ENCODE assay signal across 10 mouse cellular contexts in genomic region chr4:123633874-123634273, GRCm38 (mm10). TPM values are rescaled to one million over a fixed set of nuclear protein-coding genes. Genes with fewer than 3 reads are reported as not detected.
DNase-seq lines count a peak whose midpoint lies in the region; ATAC-seq and TF ChIP-seq lines count a peak whose summit lies in the region.
"Had no signal": no experiment of that assay in that cellular context is flagged by ENCODE, and none has a peak within 500 bp of the region (broad histone marks: within the 10 kb centered on the region; RNA-seq: fewer than 3 reads in every experiment).

No protein-coding gene starts in this region.

- H3K9me3 ChIP-seq in hindbrain, postnatal 0 days (ENCODE audit: low read length): no peaks in the 10 kb centered on the region
- no peaks in the 10 kb centered on the region for H3K9me3 ChIP-seq in hindbrain, embryonic 16.5 days (ENCODE audit: control insufficient read depth, low read length)
- H3K9me3 ChIP-seq in stomach, embryonic 15.5 days: no peaks in the 10 kb centered on the region
- H3K9me3 ChIP-seq in stomach, postnatal 0 days (ENCODE audit: control insufficient read depth, low read length): no peaks in the 10 kb centered on the region
- no peaks in the 10 kb centered on the region for H3K9me3 ChIP-seq in intestine, embryonic 16.5 days (ENCODE audit: control insufficient read depth, low read length)
- H3K9me3 ChIP-seq: embryonic facial prominence, embryonic 12.5 days; liver, embryonic 13.5 days had no signal

- DNase-seq in hindbrain, postnatal 0 days (ENCODE audit: low spot score): no peak
- DNase-seq in stomach, postnatal 0 days (ENCODE audit: low spot score): no peak
- no peak for DNase-seq in adrenal gland, adult (ENCODE audit: inconsistent age in 2 of 2, low spot score in 1 of 2)
- DNase-seq in left cerebral cortex, postnatal 10 days (ENCODE audit: extremely low spot score in 1 of 2, low spot score in 2 of 2): no peak

- peaks cover 3% of the 10 kb centered on the region; the same call in 1 of the 2 replicates for H3K4me1 ChIP-seq in hindbrain, postnatal 0 days (ENCODE audit: insufficient read depth, low read length)
- no peaks in the 10 kb centered on the region for H3K4me1 ChIP-seq in hindbrain, embryonic 16.5 days (ENCODE audit: control insufficient read depth, insufficient read depth, low read depth, low read length)
- H3K4me1 ChIP-seq in stomach, embryonic 15.5 days: no peaks in the 10 kb centered on the region
- no peaks in the 10 kb centered on the region for H3K4me1 ChIP-seq in stomach, postnatal 0 days (replicated peaks; ENCODE audit: control insufficient read depth, insufficient read depth)
- H3K4me1 ChIP-seq in intestine, embryonic 16.5 days (ENCODE audit: control insufficient read depth, insufficient read depth, low read length): no peaks in the 10 kb centered on the region
- peaks cover 5% of the 10 kb centered on the region for H3K4me1 ChIP-seq in olfactory bulb, adult 2 months (ENCODE audit: control insufficient read depth, insufficient read depth, low read length)

- H3K4me3 ChIP-seq in hindbrain, postnatal 0 days (ENCODE audit: low read length): no peak overlapping the region
- H3K4me3 ChIP-seq in hindbrain, embryonic 16.5 days (ENCODE audit: low read length): no peak overlapping the region
- H3K4me3 ChIP-seq in stomach, embryonic 15.5 days (replicated peaks): no peak overlapping the region
- H3K4me3 ChIP-seq in stomach, postnatal 0 days (ENCODE audit: low read depth, low read length): no peak overlapping the region
- no peak overlapping the region for H3K4me3 ChIP-seq in intestine, embryonic 16.5 days (ENCODE audit: low read length)
- no peak overlapping the region for H3K4me3 ChIP-seq in olfactory bulb, adult 2 months (ENCODE audit: insufficient read depth, low read depth, low read length)
- H3K4me3 ChIP-seq: embryonic facial prominence, embryonic 12.5 days; liver, embryonic 13.5 days had no signal

- TF ChIP-seq EP300 in stomach, postnatal 0 days (optimal IDR thresholded peaks at IDR 0.05): no peak

- intact Hi-C loops in left cerebral cortex, postnatal 10 days (cut with DNase I): loop anchor here (5.0 kb wide), 1 partner anchor 42 kb away; no protein-coding TSS in a partner anchor

- H3K36me3 ChIP-seq in hindbrain, postnatal 0 days (ENCODE audit: insufficient read depth, low read length): no peaks in the 10 kb centered on the region
- H3K36me3 ChIP-seq in hindbrain, embryonic 16.5 days (ENCODE audit: control insufficient read depth, insufficient read depth, low read length): 0 out of 2 replicates have a peak, but pooled peaks cover 2% of the 10 kb centered on the region
- H3K36me3 ChIP-seq in stomach, embryonic 15.5 days: no peaks in the 10 kb centered on the region
- no peaks in the 10 kb centered on the region; the same call in 1 of the 2 replicates for H3K36me3 ChIP-seq in stomach, postnatal 0 days (ENCODE audit: control insufficient read depth, insufficient read depth, low read length)
- no peaks in the 10 kb centered on the region for H3K36me3 ChIP-seq in intestine, embryonic 16.5 days (ENCODE audit: control insufficient read depth, insufficient read depth, low read length)
- H3K36me3 ChIP-seq: embryonic facial prominence, embryonic 12.5 days; liver, embryonic 13.5 days had no signal

- no peak overlapping the region for H3K4me2 ChIP-seq in hindbrain, postnatal 0 days (ENCODE audit: low read depth, low read length)
- no peak overlapping the region for H3K4me2 ChIP-seq in hindbrain, embryonic 16.5 days (ENCODE audit: low read length)
- H3K4me2 ChIP-seq in stomach, embryonic 15.5 days: no peak overlapping the region
- no peak overlapping the region for H3K4me2 ChIP-seq in stomach, postnatal 0 days (replicated peaks; ENCODE audit: low read depth)
- H3K4me2 ChIP-seq in intestine, embryonic 16.5 days (ENCODE audit: low read depth, low read length): no peak overlapping the region
- H3K4me2 ChIP-seq: embryonic facial prominence, embryonic 12.5 days; liver, embryonic 13.5 days had no signal

- no peak for ATAC-seq in hindbrain, postnatal 0 days
- ATAC-seq in hindbrain, embryonic 16.5 days: no peak
- no peak for ATAC-seq in stomach, embryonic 15.5 days (ENCODE audit: insufficient read depth, low FRiP score, low read depth)
- no peak for ATAC-seq in stomach, postnatal 0 days (ENCODE audit: low FRiP score, low TSS enrichment)
- no peak for ATAC-seq in intestine, embryonic 16.5 days

- no peak for TF ChIP-seq POLR2A in olfactory bulb, adult 2 months (IDR thresholded peaks at IDR 0.05; ENCODE audit: insufficient read depth, low read depth, low read length)

- no peaks in the 10 kb centered on the region for H3K27me3 ChIP-seq in hindbrain, postnatal 0 days (ENCODE audit: insufficient read depth, low read length)
- H3K27me3 ChIP-seq in hindbrain, embryonic 16.5 days (replicated peaks; ENCODE audit: control insufficient read depth, insufficient read depth, low read length): no peaks in the 10 kb centered on the region
- no peaks in the 10 kb centered on the region for H3K27me3 ChIP-seq in stomach, embryonic 15.5 days (replicated peaks)
- no peaks in the 10 kb centered on the region for H3K27me3 ChIP-seq in stomach, postnatal 0 days (ENCODE audit: control insufficient read depth, insufficient read depth, low read length)
- no peaks in the 10 kb centered on the region for H3K27me3 ChIP-seq in intestine, embryonic 16.5 days (replicated peaks; ENCODE audit: control insufficient read depth, insufficient read depth, low read length)
- H3K27me3 ChIP-seq: embryonic facial prominence, embryonic 12.5 days; liver, embryonic 13.5 days had no signal

- WGBS in hindbrain, postnatal 0 days: 79% methylated on average over 4 of the region's 4 CpGs
- WGBS in hindbrain, embryonic 16.5 days: 88% methylated on average over 4 of the region's 4 CpGs
- 70% methylated on average over 4 of the region's 4 CpGs for WGBS in stomach, embryonic 15.5 days
- WGBS in stomach, postnatal 0 days: 85% methylated on average over 4 of the region's 4 CpGs
- 74% methylated on average over 4 of the region's 4 CpGs for WGBS in intestine, embryonic 16.5 days
- 80% methylated on average over 4 of the region's 4 CpGs for WGBS in olfactory bulb, adult 2 months

- peak overlapping the region; percentile 45 for H3K27ac ChIP-seq in hindbrain, postnatal 0 days
- H3K27ac ChIP-seq in hindbrain, embryonic 16.5 days (ENCODE audit: low read depth, low read length): no peak overlapping the region
- H3K27ac ChIP-seq in stomach, embryonic 15.5 days: peak overlapping the region; percentile 33; the same call in 1 of the 2 replicates
- no peak overlapping the region for H3K27ac ChIP-seq in stomach, postnatal 0 days (replicated peaks)
- H3K27ac ChIP-seq in intestine, embryonic 16.5 days (ENCODE audit: low read length): peak overlapping the region; percentile 38
- peak overlapping the region; percentile 59; the same call in 1 of the 2 replicates for H3K27ac ChIP-seq in olfactory bulb, adult 2 months (ENCODE audit: insufficient read depth, low read depth, low read length)
- H3K27ac ChIP-seq: embryonic facial prominence, embryonic 12.5 days; liver, embryonic 13.5 days had no signal

- H3K9ac ChIP-seq in hindbrain, postnatal 0 days (replicated peaks; ENCODE audit: low read length): no peak overlapping the region
- H3K9ac ChIP-seq in hindbrain, embryonic 16.5 days (ENCODE audit: low read depth, low read length): no peak overlapping the region
- H3K9ac ChIP-seq in stomach, embryonic 15.5 days: no peak overlapping the region
- no peak overlapping the region for H3K9ac ChIP-seq in stomach, postnatal 0 days (ENCODE audit: low read length)
- no peak overlapping the region for H3K9ac ChIP-seq in intestine, embryonic 16.5 days (ENCODE audit: low read depth, low read length)
- H3K9ac ChIP-seq: embryonic facial prominence, embryonic 12.5 days; liver, embryonic 13.5 days had no signal

- TF ChIP-seq CTCF in hindbrain, postnatal 0 days (IDR thresholded peaks at IDR 0.05; ENCODE audit: low read depth): no peak
- TF ChIP-seq CTCF in stomach, postnatal 0 days (IDR thresholded peaks at IDR 0.05; ENCODE audit: low read depth): no peak
- TF ChIP-seq CTCF in olfactory bulb, adult 2 months (IDR thresholded peaks at IDR 0.05; ENCODE audit: insufficient read depth, low read depth, low read length): no peak

RNA-seq across cellular contexts. Expression of gene Macf1, which starts 50.3 kb away (rescaled TPM):
- 243 and 269 TPM in 2 replicates for total RNA-seq in hindbrain, postnatal 0 days (2014; rRNA removed)
- 57.3 and 57.8 TPM in 2 replicates for polyA plus RNA-seq in hindbrain, postnatal 0 days (2015; fragmentation: Nextera tagmentation; extraction: Ambion mirVana)
- 61.0 and 62.2 TPM in 2 replicates for polyA plus RNA-seq in hindbrain, embryonic 16.5 days (2015; fragmentation: Nextera tagmentation; extraction: Ambion mirVana)
- polyA plus RNA-seq in stomach, embryonic 15.5 days (2015; fragmentation: Nextera tagmentation; extraction: Ambion mirVana): 34.6 and 36.1 TPM in 2 replicates
- polyA plus RNA-seq in stomach, postnatal 0 days (2015; fragmentation: Nextera tagmentation; extraction: Ambion mirVana): 26.6 and 28.9 TPM in 2 replicates
- 18.9 and 19.7 TPM in 2 replicates for polyA plus RNA-seq in intestine, embryonic 16.5 days (2015; fragmentation: Nextera tagmentation; extraction: Ambion mirVana)
- 258 and 508 TPM in 2 replicates for polyA plus RNA-seq in olfactory bulb, adult 2 months (2012; ENCODE audit: insufficient read depth, insufficient read length, low replicate concordance, missing spikeins)
- total RNA-seq in left cerebral cortex, postnatal 10 days (2021): 100 to 1,000 TPM; 243 to 256 TPM

Comparison
In these comparisons a context has a peak if more than half of its experiments do, and no peak if none do; other contexts are left out.
1. H3K27ac ChIP-seq: peak in hindbrain, postnatal 0 days (single experiment), stomach, embryonic 15.5 days (single experiment), intestine, embryonic 16.5 days (single experiment) and olfactory bulb, adult 2 months (single experiment); none in hindbrain, embryonic 16.5 days (single experiment) and stomach, postnatal 0 days (single experiment).